Comparison of ENCODE assay signal across 22 mouse cellular contexts in genomic region chr6:116063516-116063915, GRCm38 (mm10).
DNase-seq lines count a peak whose midpoint lies in the region; ATAC-seq and TF ChIP-seq lines count a peak whose summit lies in the region.
"Had no signal": no experiment of that assay in that cellular context is flagged by ENCODE, and none has a peak within 500 bp of the region (broad histone marks: within the 10 kb centered on the region; RNA-seq: fewer than 3 reads in every experiment).

No protein-coding gene starts in this region.

- no peak for ATAC-seq in midbrain, embryonic 11.5 days (ENCODE audit: low FRiP score)
- no peak for ATAC-seq in midbrain, embryonic 16.5 days
- ATAC-seq in intestine, embryonic 15.5 days: no peak
- ATAC-seq: forebrain, embryonic 14.5 days; forebrain, embryonic 16.5 days had no signal

- H3K27me3 ChIP-seq in midbrain, embryonic 11.5 days (ENCODE audit: control insufficient read depth, insufficient read depth, low read length): no peaks in the 10 kb centered on the region
- H3K27me3 ChIP-seq in midbrain, embryonic 16.5 days (ENCODE audit: control insufficient read depth, insufficient read depth, low read depth, low read length): no peaks in the 10 kb centered on the region
- H3K27me3 ChIP-seq in intestine, embryonic 15.5 days (replicated peaks): no peaks in the 10 kb centered on the region
- H3K27me3 ChIP-seq: embryonic facial prominence, embryonic 13.5 days; embryonic facial prominence, embryonic 15.5 days; forebrain, embryonic 12.5 days had no signal

- no peaks in the 10 kb centered on the region for H3K9me3 ChIP-seq in midbrain, embryonic 11.5 days (ENCODE audit: control insufficient read depth, low read length)
- no peaks in the 10 kb centered on the region for H3K9me3 ChIP-seq in midbrain, embryonic 16.5 days (replicated peaks; ENCODE audit: control insufficient read depth, low read length, poor library complexity, severe bottlenecking)
- H3K9me3 ChIP-seq in intestine, embryonic 15.5 days: no peaks in the 10 kb centered on the region
- H3K9me3 ChIP-seq: embryonic facial prominence, embryonic 13.5 days; embryonic facial prominence, embryonic 15.5 days; forebrain, embryonic 10.5 days; forebrain, embryonic 12.5 days had no signal

- no peak for TF ChIP-seq CTCF in layer of hippocampus, adult 2 months (conservative IDR thresholded peaks at IDR 0.05)

- H3K27ac ChIP-seq in layer of hippocampus, adult 2 months: peak overlapping the region; percentile 29; the same call in 1 of the 2 replicates
- no peak overlapping the region for H3K27ac ChIP-seq in midbrain, embryonic 11.5 days (ENCODE audit: low read depth, low read length)
- H3K27ac ChIP-seq in midbrain, embryonic 16.5 days (ENCODE audit: low read length): no peak overlapping the region
- no peak overlapping the region for H3K27ac ChIP-seq in intestine, embryonic 15.5 days
- H3K27ac ChIP-seq: embryonic facial prominence, embryonic 13.5 days; embryonic facial prominence, embryonic 15.5 days; forebrain, embryonic 10.5 days; forebrain, embryonic 12.5 days had no signal

- no peak overlapping the region for H3K4me3 ChIP-seq in layer of hippocampus, adult 2 months
- H3K4me3 ChIP-seq in midbrain, embryonic 11.5 days (ENCODE audit: low read depth, low read length): no peak overlapping the region
- no peak overlapping the region for H3K4me3 ChIP-seq in midbrain, embryonic 16.5 days (ENCODE audit: low read depth, low read length)
- no peak overlapping the region for H3K4me3 ChIP-seq in intestine, embryonic 15.5 days (replicated peaks)
- H3K4me3 ChIP-seq: embryonic facial prominence, embryonic 13.5 days; embryonic facial prominence, embryonic 15.5 days; erythroblast, embryonic 14.5 days; forebrain, embryonic 10.5 days; forebrain, embryonic 12.5 days had no signal

- peaks cover 2% of the 10 kb centered on the region; the same call in 1 of the 2 replicates for H3K4me1 ChIP-seq in midbrain, embryonic 11.5 days (ENCODE audit: control insufficient read depth, insufficient read depth, low read length)
- H3K4me1 ChIP-seq in midbrain, embryonic 16.5 days (ENCODE audit: control insufficient read depth, insufficient read depth, low read length): peaks cover 1% of the 10 kb centered on the region; the same call in 1 of the 2 replicates
- H3K4me1 ChIP-seq in intestine, embryonic 15.5 days (replicated peaks): no peaks in the 10 kb centered on the region
- H3K4me1 ChIP-seq: embryonic facial prominence, embryonic 13.5 days; embryonic facial prominence, embryonic 15.5 days had no signal

- no peaks in the 10 kb centered on the region for H3K36me3 ChIP-seq in midbrain, embryonic 11.5 days (ENCODE audit: control insufficient read depth, insufficient read depth, low read length)
- no peaks in the 10 kb centered on the region for H3K36me3 ChIP-seq in midbrain, embryonic 16.5 days (ENCODE audit: control insufficient read depth, insufficient read depth, low read length)
- H3K36me3 ChIP-seq in intestine, embryonic 15.5 days: no peaks in the 10 kb centered on the region
- H3K36me3 ChIP-seq: embryonic facial prominence, embryonic 13.5 days; forebrain, embryonic 10.5 days; forebrain, embryonic 12.5 days had no signal

- no peak overlapping the region for H3K9ac ChIP-seq in midbrain, embryonic 11.5 days (ENCODE audit: low read length)
- H3K9ac ChIP-seq in midbrain, embryonic 16.5 days (ENCODE audit: low read depth, low read length): no peak overlapping the region
- H3K9ac ChIP-seq in intestine, embryonic 15.5 days: no peak overlapping the region
- H3K9ac ChIP-seq: embryonic facial prominence, embryonic 13.5 days; embryonic facial prominence, embryonic 15.5 days; forebrain, embryonic 12.5 days had no signal

- H3K4me2 ChIP-seq in midbrain, embryonic 11.5 days: no peak overlapping the region
- H3K4me2 ChIP-seq in midbrain, embryonic 16.5 days (ENCODE audit: low read length): no peak overlapping the region
- H3K4me2 ChIP-seq in intestine, embryonic 15.5 days (replicated peaks): no peak overlapping the region
- H3K4me2 ChIP-seq: embryonic facial prominence, embryonic 13.5 days; embryonic facial prominence, embryonic 15.5 days; forebrain, embryonic 12.5 days had no signal

- no peak for DNase-seq in layer of hippocampus, adult 2 months (ENCODE audit: low spot score in 2 of 2)
- DNase-seq in layer of hippocampus, adult 9-10 months (ENCODE audit: low spot score): no peak
- DNase-seq in midbrain, embryonic 11.5 days (ENCODE audit: low spot score, missing footprints): peak; percentile 67
- DNase-seq: adrenal gland, adult 2 months; adrenal gland, postnatal 10 days; adrenal gland, postnatal 25 days; cerebellum, adult 11 months; cerebellum, adult 18-20 months; cerebellum, adult 8-10 months; cerebellum, adult 9-11 months; cerebellum, postnatal 14 days; cerebellum, postnatal 36 days; embryo, embryonic 11 days had no signal

- WGBS in midbrain, embryonic 11.5 days: 64% methylated on average over 1 of the region's 1 CpGs
- 45% methylated on average over 1 of the region's 1 CpGs for WGBS in midbrain, embryonic 16.5 days
- WGBS in intestine, embryonic 15.5 days: 71% methylated on average over 1 of the region's 1 CpGs
